Mouse (Mus musculus) heart, adult 2 months (tissue): ENCODE measurements around the gene Pdcl3.

ENCODE experiments used
- CTCF ChIP-seq: fragments of 200-600 bp; IDR thresholded peaks from 2 replicates; pipeline ENCODE4 v1.8.1; 2022; ENCODE audit warnings: antibody characterized with exemption, mild to moderate bottlenecking, moderate library complexity
- POLR2A ChIP-seq: fragments of 200-500 bp; IDR thresholded peaks from 2 replicates; pipeline ENCODE4 v1.6.1; 2011; ENCODE audit warnings: mild to moderate bottlenecking, low read depth, low read length, control low read depth; ENCODE audit not compliant: insufficient read depth

- TF ChIP-seq POLR2A: no peak
- no peak for TF ChIP-seq CTCF
These were observed 32.5 kb downstream of the Pdcl3 start for GRCm38 (mm10) chr1:39017871-39018270.
